ENCODE assay signal across 16 mouse cellular contexts in the genomic region with DNA sequence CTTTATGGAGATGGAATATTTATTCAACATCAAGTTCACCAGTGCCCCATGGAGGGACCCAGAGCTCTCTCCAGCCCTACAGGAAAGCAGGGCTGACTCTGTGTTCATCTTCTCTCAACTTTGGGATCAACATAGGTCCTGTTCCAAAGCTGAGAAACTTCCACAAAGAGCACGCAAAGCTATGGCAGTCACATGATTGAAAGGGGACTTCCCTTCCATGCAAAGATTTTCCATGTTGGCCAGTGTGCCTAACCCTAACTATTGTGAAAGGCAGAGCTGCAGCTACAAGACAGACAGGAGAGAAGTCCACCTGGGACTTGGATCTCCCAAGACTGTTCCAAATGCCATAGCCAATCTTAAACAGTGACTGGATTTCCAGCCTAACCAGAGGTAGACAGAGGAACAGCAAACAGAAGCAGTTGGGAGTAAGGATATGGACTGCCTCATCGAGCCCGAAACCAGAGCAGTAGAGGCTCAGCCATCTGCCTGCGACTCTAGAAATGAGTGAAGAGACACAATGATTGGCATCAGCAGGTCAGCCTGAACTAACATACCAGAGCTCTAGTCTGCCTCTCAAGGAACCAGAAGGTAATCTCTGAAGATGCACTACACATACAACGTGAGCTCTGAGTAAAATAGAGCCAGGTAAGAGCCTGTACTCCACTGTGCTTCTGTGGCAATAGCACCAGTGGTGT.
"Had no signal": no experiment of that assay in that cellular context is flagged by ENCODE, and none has a peak within 500 bp of the region (broad histone marks: within the 10 kb centered on the region; RNA-seq: fewer than 3 reads in every experiment).

No protein-coding gene starts in this region.

- H3K4me3 ChIP-seq: neural tube, embryonic 13.5 days; neural tube, embryonic 15.5 days; stomach, embryonic 15.5 days had no signal

- H3K4me2 ChIP-seq: neural tube, embryonic 13.5 days; neural tube, embryonic 15.5 days; stomach, embryonic 15.5 days had no signal

- DNase-seq: retina, postnatal 1 day; right cerebral cortex, adult 18-20 months; right cerebral cortex, postnatal 14 days; right cerebral cortex, postnatal 25 days; right cerebral cortex, postnatal 4 days; spleen, adult 18-20 months; thymus, adult 18-20 months; thymus, adult 2 months; thymus, postnatal 14 days; thymus, postnatal 25 days; thymus, postnatal 36 days; thymus, postnatal 4 days had no signal

- H3K27me3 ChIP-seq: neural tube, embryonic 13.5 days; neural tube, embryonic 15.5 days; stomach, embryonic 15.5 days had no signal

- H3K36me3 ChIP-seq: stomach, embryonic 15.5 days had no signal

- H3K4me1 ChIP-seq: neural tube, embryonic 13.5 days; neural tube, embryonic 15.5 days; stomach, embryonic 15.5 days had no signal

- H3K9me3 ChIP-seq: neural tube, embryonic 13.5 days; neural tube, embryonic 15.5 days; stomach, embryonic 15.5 days had no signal

- H3K9ac ChIP-seq: neural tube, embryonic 13.5 days; neural tube, embryonic 15.5 days; stomach, embryonic 15.5 days had no signal

- H3K27ac ChIP-seq: neural tube, embryonic 13.5 days; neural tube, embryonic 15.5 days; stomach, embryonic 15.5 days; stomach, postnatal 0 days had no signal
